Mouse (Mus musculus) ES-E14 (cell line): ENCODE data around the gene Serhl.
"Not testable (repeated sequence)": the region's sequence is repeated elsewhere in the genome, so short reads cannot be mapped to it uniquely, and the experiment has no call there.

Source experiments
- HCFC1 ChIP-seq: IDR thresholded peaks from 2 replicates; pipeline ENCODE4 v1.6.1; 2012; ENCODE audit warnings: low read length, inconsistent platforms, borderline replicate concordance; ENCODE audit not compliant: insufficient read depth
- ZC3H11A ChIP-seq: IDR thresholded peaks from 2 replicates; pipeline ENCODE4 v1.6.1; 2012; ENCODE audit warnings: low read depth, mild to moderate bottlenecking, inconsistent platforms, low read length, borderline replicate concordance
- ZNF384 ChIP-seq: IDR thresholded peaks from 2 replicates; pipeline ENCODE4 v1.6.1; 2012; ENCODE audit warnings: low read depth, low read length, inconsistent platforms

DNA sequence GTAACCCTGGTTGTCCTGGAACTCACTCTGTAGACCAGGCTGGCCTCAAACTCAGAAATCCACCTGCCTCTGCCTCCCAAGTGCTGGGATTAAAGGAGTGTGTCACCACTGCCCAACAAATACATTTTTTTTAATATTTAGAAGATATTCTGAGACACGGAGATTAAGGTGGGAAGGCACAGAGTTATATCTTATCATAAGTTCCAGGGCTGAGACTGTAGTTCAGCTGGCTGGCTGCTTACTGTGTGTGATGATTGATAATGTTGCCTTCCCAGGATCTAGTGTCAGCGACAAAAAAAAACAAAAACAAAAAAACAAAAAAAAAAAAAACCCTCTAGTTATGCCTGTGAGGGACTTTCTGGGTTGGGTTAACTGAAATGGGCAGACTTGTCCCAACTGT lies 26.7 kb upstream of the Serhl start:
- TF ChIP-seq ZC3H11A, HCFC1, ZNF384: not testable (repeated sequence)
